Mouse (Mus musculus) central nervous system, embryonic 11.5 days (tissue): Measurements from ENCODE around the gene Sort1. TPM values are rescaled to one million over a fixed set of nuclear protein-coding genes. Genes with fewer than 3 reads are reported as not detected.

Experiments
- polyA plus RNA-seq: library from polyadenylated mRNA; depleted of rRNA; stranded (reverse); fragments of >200 nt; gene quantifications from 2 replicates; pipeline ENCODE4 v1.2.3, GENCODE M21; 2012; rRNA removed

Gene Sort1
- polyA plus RNA-seq = 39.7 and 41.4 TPM in 2 replicates

GRCm38 (mm10) chr3:108283781-108284601 is at the start of gene Sort1:
Gene Sort1 (plus strand): TSS chr3:108284082.

GRCm38 (mm10) chr3:108256719-108257637 is 26.9 kb upstream of the Sort1 start, which contains the start of gene Psma5:
Gene Psma5 (plus strand): TSS chr3:108256926.

GRCm38 (mm10) chr3:108364270-108364995 is 80.6 kb downstream of the Sort1 start, which contains the start of gene Mybphl:
Gene Mybphl (plus strand): TSS chr3:108364911.

GRCm38 (mm10) chr3:108383485-108384354 is 99.8 kb downstream of the Sort1 start, which contains the start of gene Psrc1:
Gene Psrc1 (plus strand): TSS chr3:108383839.

Other genes starting within 250 kb of the Sort1 start
- gene Gstm4, start 239.2 kb upstream of the Sort1 start, polyA plus RNA-seq = 9.9 and 12.1 TPM in 2 replicates
- 53.1 and 80.6 TPM in 2 replicates for gene Ampd2, start 197.4 kb upstream of the Sort1 start, polyA plus RNA-seq
- gene Gnat2, start 191.3 kb upstream of the Sort1 start, polyA plus RNA-seq = 0.70 and 0.80 TPM in 2 replicates
- gene Gnai3, start 137.9 kb upstream of the Sort1 start, polyA plus RNA-seq = 113 and 128 TPM in 2 replicates
- gene Gpr61, start 129.2 kb upstream of the Sort1 start, polyA plus RNA-seq = 0.31 and 0.49 TPM in 2 replicates
- gene Amigo1, start 97.7 kb upstream of the Sort1 start, polyA plus RNA-seq = 5.8 and 7.9 TPM in 2 replicates
- 6.1 and 6.2 TPM in 2 replicates for gene Cyb561d1, start 82.9 kb upstream of the Sort1 start, polyA plus RNA-seq
- 28.3 and 33.0 TPM in 2 replicates for gene Atxn7l2, start 73.1 kb upstream of the Sort1 start, polyA plus RNA-seq
- 1.0 and 1.2 TPM in 2 replicates for gene Sypl2, start 57.4 kb upstream of the Sort1 start, polyA plus RNA-seq
- gene Psma5, start 27.2 kb upstream of the Sort1 start, polyA plus RNA-seq = 173 and 208 TPM in 2 replicates
- gene Mybphl, start 80.8 kb downstream of the Sort1 start, polyA plus RNA-seq = 0.47 and 1.5 TPM in 2 replicates
- 104 and 117 TPM in 2 replicates for gene Psrc1, start 99.8 kb downstream of the Sort1 start, polyA plus RNA-seq
- gene Celsr2, start 131.5 kb downstream of the Sort1 start, polyA plus RNA-seq = 67.6 and 95.9 TPM in 2 replicates
- gene Sars, start 161.1 kb downstream of the Sort1 start, polyA plus RNA-seq = 131 and 259 TPM in 2 replicates